Comparison of ENCODE assay signal across 8 mouse cellular contexts in genomic region chr4:63543746-63544493, GRCm38 (mm10). TPM values are rescaled to one million over a fixed set of nuclear protein-coding genes. Genes with fewer than 3 reads are reported as not detected.
DNase-seq lines count a peak whose midpoint lies in the region; ATAC-seq and TF ChIP-seq lines count a peak whose summit lies in the region.

No protein-coding gene starts in this region.

- no peak for TF ChIP-seq CTCF in G1E (IDR thresholded peaks at IDR 0.05; ENCODE audit: low read depth, low read length)

- WGBS in embryonic facial prominence, embryonic 15.5 days, result 58% methylated on average over 10 of the region's 10 CpGs
- WGBS in intestine, embryonic 15.5 days, result 53% methylated on average over 10 of the region's 10 CpGs
- 46% methylated on average over 10 of the region's 10 CpGs for WGBS in lung, embryonic 16.5 days
- 46% methylated on average over 10 of the region's 10 CpGs for WGBS in stomach, embryonic 15.5 days

- peaks cover 29% of the 10 kb centered on the region for H3K36me3 ChIP-seq in G1E (replicated peaks)
- peaks cover 8% of the 10 kb centered on the region for H3K36me3 ChIP-seq in embryonic facial prominence, embryonic 15.5 days
- peaks cover 3% of the 10 kb centered on the region; the same call in 1 of the 2 replicates for H3K36me3 ChIP-seq in intestine, embryonic 15.5 days
- H3K36me3 ChIP-seq in lung, embryonic 16.5 days (ENCODE audit: control insufficient read depth, insufficient read depth, low read length), result peaks cover 5% of the 10 kb centered on the region
- H3K36me3 ChIP-seq in stomach, embryonic 15.5 days, result peaks cover 8% of the 10 kb centered on the region

- peak overlapping the region; percentile 68 for H3K27ac ChIP-seq in embryonic facial prominence, embryonic 15.5 days (replicated peaks)
- peak overlapping the region; percentile 51; the same call in 1 of the 2 replicates for H3K27ac ChIP-seq in intestine, embryonic 15.5 days
- H3K27ac ChIP-seq in lung, embryonic 16.5 days (ENCODE audit: low read length), result peak overlapping the region; percentile 55
- H3K27ac ChIP-seq in stomach, embryonic 15.5 days, result peak overlapping the region; percentile 54; the same call in 1 of the 2 replicates

- H3K27me3 ChIP-seq in G1E (ENCODE audit: insufficient read depth, low read length), result peaks cover 3% of the 10 kb centered on the region; the same call in 1 of the 2 replicates
- no peaks in the 10 kb centered on the region for H3K27me3 ChIP-seq in embryonic facial prominence, embryonic 15.5 days
- H3K27me3 ChIP-seq in intestine, embryonic 15.5 days (replicated peaks), result no peaks in the 10 kb centered on the region
- no peaks in the 10 kb centered on the region for H3K27me3 ChIP-seq in lung, embryonic 16.5 days (ENCODE audit: control insufficient read depth, insufficient read depth, low read depth, low read length)
- H3K27me3 ChIP-seq in stomach, embryonic 15.5 days (replicated peaks), result no peaks in the 10 kb centered on the region

- peak overlapping the region; percentile 54 for H3K4me2 ChIP-seq in embryonic facial prominence, embryonic 15.5 days (replicated peaks)
- H3K4me2 ChIP-seq in intestine, embryonic 15.5 days (replicated peaks), result peak overlapping the region; percentile 46
- H3K4me2 ChIP-seq in lung, embryonic 16.5 days (ENCODE audit: low read depth, low read length), result peak overlapping the region; percentile 57
- peak overlapping the region; percentile 45 for H3K4me2 ChIP-seq in stomach, embryonic 15.5 days

- H3K4me1 ChIP-seq in G1E (ENCODE audit: insufficient read depth, low read depth, low read length), result peaks cover 36% of the 10 kb centered on the region
- H3K4me1 ChIP-seq in embryonic facial prominence, embryonic 15.5 days, result peaks cover 29% of the 10 kb centered on the region
- H3K4me1 ChIP-seq in intestine, embryonic 15.5 days (replicated peaks), result peaks cover 15% of the 10 kb centered on the region
- H3K4me1 ChIP-seq in lung, embryonic 16.5 days (replicated peaks; ENCODE audit: control insufficient read depth, insufficient read depth, low read length), result peaks cover 27% of the 10 kb centered on the region
- peaks cover 16% of the 10 kb centered on the region for H3K4me1 ChIP-seq in stomach, embryonic 15.5 days

- H3K9me3 ChIP-seq in G1E (replicated peaks), result no peaks in the 10 kb centered on the region
- no peaks in the 10 kb centered on the region for H3K9me3 ChIP-seq in embryonic facial prominence, embryonic 15.5 days (replicated peaks)
- no peaks in the 10 kb centered on the region for H3K9me3 ChIP-seq in intestine, embryonic 15.5 days
- H3K9me3 ChIP-seq in lung, embryonic 16.5 days (ENCODE audit: control insufficient read depth, low read length), result no peaks in the 10 kb centered on the region
- H3K9me3 ChIP-seq in stomach, embryonic 15.5 days, result no peaks in the 10 kb centered on the region

- H3K4me3 ChIP-seq in G1E (ENCODE audit: low read depth, low read length), result peak overlapping the region; percentile 42; the same call in 1 of the 2 replicates
- H3K4me3 ChIP-seq in embryonic facial prominence, embryonic 15.5 days (replicated peaks), result peak overlapping the region; percentile 81
- H3K4me3 ChIP-seq in intestine, embryonic 15.5 days (replicated peaks), result peak overlapping the region; percentile 15; the same call in 1 of the 2 replicates
- H3K4me3 ChIP-seq in lung, embryonic 16.5 days (ENCODE audit: low read length), result peak overlapping the region; percentile 35
- H3K4me3 ChIP-seq in stomach, embryonic 15.5 days (replicated peaks), result peak overlapping the region; percentile 85

- peak; percentile 32 to 36 for DNase-seq in frontal cortex, postnatal 36 days (ENCODE audit: low spot score in 2 of 2)
- no peak for DNase-seq in frontal cortex, postnatal 25 days (ENCODE audit: low spot score in 2 of 2)
- no peak for DNase-seq in G1E (ENCODE audit: low spot score)
- DNase-seq in ovary, postnatal 14 days (ENCODE audit: low spot score), result no peak

- no peak overlapping the region for H3K9ac ChIP-seq in embryonic facial prominence, embryonic 15.5 days
- H3K9ac ChIP-seq in intestine, embryonic 15.5 days, result no peak overlapping the region
- peak overlapping the region; percentile 60 for H3K9ac ChIP-seq in lung, embryonic 16.5 days (ENCODE audit: low read length)
- H3K9ac ChIP-seq in stomach, embryonic 15.5 days, result no peak overlapping the region

- ATAC-seq in G1E (ENCODE audit: extremely low read depth, insufficient number of reproducible peaks, low FRiP score, poor library complexity, severe bottlenecking), result peak; percentile 12; the same call in 1 of the 2 replicates
- ATAC-seq in embryonic facial prominence, embryonic 15.5 days (ENCODE audit: insufficient number of reproducible peaks, low FRiP score, low TSS enrichment, low read depth), result no peak; the same call in 1 of the 2 replicates
- peak; percentile 75 for ATAC-seq in intestine, embryonic 15.5 days
- peak; percentile 47 for ATAC-seq in lung, embryonic 16.5 days (ENCODE audit: low read depth)
- peak; percentile 38 for ATAC-seq in stomach, embryonic 15.5 days (ENCODE audit: insufficient read depth, low FRiP score, low read depth)

RNA-seq across cellular contexts. Expression of gene Atp6v1g1, which starts 0.7 kb away (rescaled TPM):
- total RNA-seq in G1E (2014; fragmentation: Nextera tagmentation), result 116 and 120 TPM in 2 replicates
- 220 and 233 TPM in 2 replicates for total RNA-seq in G1E (2017)
- polyA plus RNA-seq in G1E (2012), result 128 and 147 TPM in 2 replicates
- 317 and 319 TPM in 2 replicates for polyA plus RNA-seq in embryonic facial prominence, embryonic 15.5 days (2015; fragmentation: Nextera tagmentation; extraction: Ambion mirVana)
- polyA plus RNA-seq in intestine, embryonic 15.5 days (2015; fragmentation: Nextera tagmentation; extraction: Ambion mirVana), result 288 and 316 TPM in 2 replicates
- 271 and 284 TPM in 2 replicates for polyA plus RNA-seq in lung, embryonic 16.5 days (2015; fragmentation: Nextera tagmentation; extraction: Ambion mirVana)
- 248 and 268 TPM in 2 replicates for polyA plus RNA-seq in stomach, embryonic 15.5 days (2015; fragmentation: Nextera tagmentation; extraction: Ambion mirVana)

RNA-seq across cellular contexts. Expression of gene Tmem268, which starts 14.7 kb away (rescaled TPM):
- total RNA-seq in G1E (2014; fragmentation: Nextera tagmentation) (3.4 and 4.9 TPM in 2 replicates), G1E (2017) (9.7 and 12.8 TPM in 2 replicates)
- polyA plus RNA-seq in G1E (2012), result 3.4 and 3.5 TPM in 2 replicates
- polyA plus RNA-seq in embryonic facial prominence, embryonic 15.5 days (2015; fragmentation: Nextera tagmentation; extraction: Ambion mirVana), result 8.2 and 9.6 TPM in 2 replicates
- polyA plus RNA-seq in intestine, embryonic 15.5 days (2015; fragmentation: Nextera tagmentation; extraction: Ambion mirVana), result 12.8 and 14.0 TPM in 2 replicates
- polyA plus RNA-seq in lung, embryonic 16.5 days (2015; fragmentation: Nextera tagmentation; extraction: Ambion mirVana), result 8.8 and 9.6 TPM in 2 replicates
- 8.2 and 8.3 TPM in 2 replicates for polyA plus RNA-seq in stomach, embryonic 15.5 days (2015; fragmentation: Nextera tagmentation; extraction: Ambion mirVana)

RNA-seq across cellular contexts. Expression of gene Whrn, which starts 48.1 kb away (rescaled TPM):
- not detected in 2 replicates for total RNA-seq in G1E (2014; fragmentation: Nextera tagmentation)
- total RNA-seq in G1E (2017), result 0.12 and 0.38 TPM in 2 replicates
- polyA plus RNA-seq in G1E (2012), result not detected in 2 replicates
- polyA plus RNA-seq in embryonic facial prominence, embryonic 15.5 days (2015; fragmentation: Nextera tagmentation; extraction: Ambion mirVana), result 4.9 and 5.2 TPM in 2 replicates
- 4.0 and 4.6 TPM in 2 replicates for polyA plus RNA-seq in intestine, embryonic 15.5 days (2015; fragmentation: Nextera tagmentation; extraction: Ambion mirVana)
- polyA plus RNA-seq in lung, embryonic 16.5 days (2015; fragmentation: Nextera tagmentation; extraction: Ambion mirVana), result 2.6 and 2.7 TPM in 2 replicates
- 4.1 and 4.3 TPM in 2 replicates for polyA plus RNA-seq in stomach, embryonic 15.5 days (2015; fragmentation: Nextera tagmentation; extraction: Ambion mirVana)

Comparison
In these comparisons a context has a peak if more than half of its experiments do, and no peak if none do; other contexts are left out.
1. DNase-seq: peak in frontal cortex, postnatal 36 days (2 of 2); none in frontal cortex, postnatal 25 days (0 of 2), G1E (single experiment) and ovary, postnatal 14 days (single experiment).
2. H3K4me3 ChIP-seq: peak in every context shown above with its lines; median percentile 85 in stomach, embryonic 15.5 days; 81 in embryonic facial prominence, embryonic 15.5 days; 42 in G1E; 35 in lung, embryonic 16.5 days; 15 in intestine, embryonic 15.5 days.
3. Peak in every context shown above with its lines, with median percentiles within 50 percentile points of each other: H3K27ac ChIP-seq and H3K4me2 ChIP-seq.